Mouse (Mus musculus) liver, embryonic 15.5 days (tissue): ENCODE data around the gene C1ql4. TPM values are rescaled to one million over a fixed set of nuclear protein-coding genes. Genes with fewer than 3 reads are reported as not detected.

ENCODE experiments used
- ATAC-seq: fragments of 200-750 bp; cut with Nextera tagmentation; 2 replicates; pipeline ENCODE4 v1.8.0; 2017; ENCODE audit warnings: moderate number of reproducible peaks, mild to moderate bottlenecking, moderate library complexity; ENCODE audit not compliant: insufficient read depth
- H3K27ac ChIP-seq: fragments of 300-500 bp; sonication (generic); replicated peaks from 2 replicates; pipeline ENCODE4 v1.5.1; 2015; ENCODE audit warnings: mild to moderate bottlenecking, inconsistent platforms
- H3K27me3 ChIP-seq: fragments of 300-500 bp; sonication (generic); 2 replicates; pipeline ENCODE4 v1.6.1; 2015; ENCODE audit warnings: mild to moderate bottlenecking, inconsistent platforms
- H3K36me3 ChIP-seq: fragments of 300-500 bp; sonication (generic); replicated peaks from 2 replicates; pipeline ENCODE4 v1.6.1; 2015; ENCODE audit warnings: moderate library complexity, mild to moderate bottlenecking, inconsistent platforms
- H3K4me1 ChIP-seq: fragments of 300-500 bp; sonication (generic); replicated peaks from 2 replicates; pipeline ENCODE4 v1.6.1; 2015; ENCODE audit warnings: inconsistent platforms
- H3K4me2 ChIP-seq: fragments of 300-500 bp; sonication (generic); 2 replicates; pipeline ENCODE4 v1.6.1; 2015; ENCODE audit warnings: moderate library complexity, mild to moderate bottlenecking, inconsistent platforms
- H3K4me3 ChIP-seq: fragments of 300-500 bp; sonication (generic); replicated peaks from 2 replicates; pipeline ENCODE4 v1.5.1; 2015; ENCODE audit warnings: mild to moderate bottlenecking, inconsistent platforms
- H3K9ac ChIP-seq: fragments of 300-500 bp; sonication (generic); 2 replicates; pipeline ENCODE4 v1.6.1; 2015; ENCODE audit warnings: moderate library complexity, mild to moderate bottlenecking, inconsistent platforms
- H3K9me3 ChIP-seq: fragments of 300-500 bp; sonication (generic); replicated peaks from 2 replicates; pipeline ENCODE4 v1.6.1; 2016; ENCODE audit warnings: inconsistent platforms
- WGBS: fragments of 180-500 bp; shearing (Covaris S2); methylation state at CpG from one replicate; pipeline ENCODE4 v1.1.7; 2015; ENCODE audit warnings: mixed read lengths; ENCODE audit not compliant: insufficient replicate concordance; 5-methylcytosine and 5-hydroxymethylcytosine counted together
- polyA plus RNA-seq: library from polyadenylated mRNA; unstranded; fragments of >200 nt; fragmentation: Nextera tagmentation; extraction: Ambion mirVana; gene quantifications from 2 replicates; pipeline ENCODE4 v1.2.1, GENCODE M21; 2015

C1ql4 gene
- not detected in 2 replicates for polyA plus RNA-seq

- no peaks in the 10 kb centered on the region for H3K9me3 ChIP-seq
- no peak within 1 kb of the TSS for H3K27ac ChIP-seq
- peak within 1 kb of the TSS; percentile 52 for H3K4me2 ChIP-seq
- peak within 1 kb of the TSS; percentile 21 for H3K4me3 ChIP-seq
- H3K9ac ChIP-seq: no peak within 1 kb of the TSS
- H3K27me3 ChIP-seq: peaks cover 94% of the 10 kb centered on the region
- H3K36me3 ChIP-seq: peaks cover 11% of the 10 kb centered on the region
- H3K4me1 ChIP-seq: peaks cover 41% of the 10 kb centered on the region
- 12% methylated on average over 60 of the region's 60 CpGs for WGBS
- no peak for ATAC-seq
These were observed at the start of gene C1ql4 for GRCm38 (mm10) chr15:99087253-99088075. TSS of gene C1ql4 (minus strand) at chr15:99087817.

DNA sequence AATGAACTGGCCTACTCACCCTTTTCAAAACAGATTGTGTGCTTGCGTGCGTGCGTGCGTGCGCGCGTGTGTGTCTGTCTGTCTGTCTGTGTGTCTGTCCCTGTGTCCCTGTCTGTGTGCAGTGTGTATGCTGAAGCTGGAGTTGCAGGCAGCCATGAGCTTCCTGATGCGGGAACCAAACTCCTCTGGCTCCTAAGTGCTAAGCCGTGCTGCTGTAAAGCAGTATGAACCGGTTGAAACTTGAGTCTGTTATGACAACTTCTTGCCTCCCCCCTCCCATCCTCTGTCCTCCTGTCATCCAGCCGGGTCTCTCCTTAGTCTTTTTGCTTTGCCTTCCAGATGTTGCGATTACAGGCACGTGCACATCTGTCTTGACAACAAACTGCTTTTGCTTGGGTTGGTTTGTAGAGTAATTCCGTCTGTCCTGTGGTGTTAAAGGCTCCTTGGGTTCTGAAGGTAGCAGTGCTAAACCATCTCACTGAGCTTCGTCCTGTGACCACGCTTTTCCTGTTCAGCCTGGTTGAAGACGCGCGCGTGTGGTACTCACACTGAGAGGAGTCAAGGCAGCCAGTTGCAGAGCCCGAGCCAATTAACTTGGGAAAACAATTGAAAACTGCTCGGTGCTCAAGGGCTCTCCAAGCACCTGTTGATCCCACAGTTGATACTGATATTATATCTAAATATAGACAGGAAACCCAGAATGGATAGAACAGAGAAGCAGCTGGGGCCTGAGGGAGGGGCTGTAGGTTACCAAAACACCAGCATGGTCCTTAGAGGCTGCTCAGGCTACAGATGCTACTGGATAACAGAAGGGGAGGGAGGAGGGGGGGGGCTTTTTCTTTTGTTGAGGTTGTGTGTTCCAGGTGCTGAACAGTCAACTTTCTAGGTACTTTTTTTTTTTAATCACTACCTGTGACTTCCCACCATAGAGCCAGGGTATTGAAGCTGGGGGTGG, 42.6 kb upstream of the C1ql4 start:
- peaks cover 23% of the 10 kb centered on the region for H3K4me1 ChIP-seq
- no peak for ATAC-seq
- no peaks in the 10 kb centered on the region for H3K9me3 ChIP-seq
- H3K27me3 ChIP-seq: peaks cover 27% of the 10 kb centered on the region
- H3K27ac ChIP-seq: no peak overlapping the region
- no peaks in the 10 kb centered on the region for H3K36me3 ChIP-seq
- no peak overlapping the region for H3K9ac ChIP-seq
- H3K4me3 ChIP-seq: no peak overlapping the region
- H3K4me2 ChIP-seq: no peak overlapping the region
- 51% methylated on average over 22 of the region's 22 CpGs for WGBS

GRCm38 (mm10) chr15:99129441-99129840, 41.8 kb upstream of the C1ql4 start:
- no peak overlapping the region for H3K9ac ChIP-seq
- H3K4me1 ChIP-seq: peaks cover 23% of the 10 kb centered on the region
- no peaks in the 10 kb centered on the region for H3K36me3 ChIP-seq
- no peak overlapping the region for H3K27ac ChIP-seq
- no peak overlapping the region for H3K4me2 ChIP-seq
- WGBS: 78% methylated on average over 11 of the region's 11 CpGs
- no peak for ATAC-seq
- no peak overlapping the region for H3K4me3 ChIP-seq
- peaks cover 33% of the 10 kb centered on the region for H3K27me3 ChIP-seq
- H3K9me3 ChIP-seq: no peaks in the 10 kb centered on the region

- peaks cover 33% of the 10 kb centered on the region for H3K27me3 ChIP-seq
- peaks cover 23% of the 10 kb centered on the region for H3K4me1 ChIP-seq
- H3K9me3 ChIP-seq: no peaks in the 10 kb centered on the region
- 42% methylated on average over 6 of the region's 6 CpGs for WGBS
- no peak overlapping the region for H3K27ac ChIP-seq
- no peaks in the 10 kb centered on the region for H3K36me3 ChIP-seq
- peak overlapping the region; percentile 93 for H3K4me2 ChIP-seq
- peak overlapping the region; percentile 71; the same call in 1 of the 2 replicates for H3K4me3 ChIP-seq
- no peak overlapping the region for H3K9ac ChIP-seq
- no peak for ATAC-seq
These were observed 40.4 kb upstream of the C1ql4 start for GRCm38 (mm10) chr15:99127851-99128522.

DNA sequence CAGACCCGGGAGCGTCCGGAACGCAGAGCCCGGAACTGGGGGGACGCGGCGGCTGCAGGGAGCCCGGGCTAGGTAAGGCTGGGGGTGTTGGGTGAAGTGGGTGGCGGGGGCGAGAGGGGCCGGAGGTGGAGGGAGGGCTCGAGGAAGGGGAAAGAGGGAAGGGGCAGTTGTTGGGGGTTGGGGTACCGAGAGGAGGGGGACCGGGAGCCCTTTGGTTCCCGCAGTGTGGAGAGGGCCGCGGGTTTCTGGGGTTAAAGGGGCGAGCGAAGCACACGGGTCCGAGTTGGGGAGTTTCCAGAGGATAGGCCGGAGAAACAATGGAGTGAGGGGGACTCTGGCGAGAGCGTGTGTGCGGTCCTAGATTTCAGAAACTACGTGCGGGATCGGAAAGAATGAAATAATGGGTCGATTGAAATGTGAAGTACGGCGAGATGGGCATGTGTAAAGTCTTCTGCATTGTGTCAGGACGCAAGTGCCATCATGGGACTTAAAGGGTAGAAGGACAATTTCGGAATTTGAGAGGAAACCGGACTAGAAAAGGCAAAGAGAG, 39.3 kb upstream of the C1ql4 start:
- 0 out of 2 replicates have a peak, but pooled peaks have one; percentile 24 for ATAC-seq
- no peaks in the 10 kb centered on the region for H3K9me3 ChIP-seq
- peak overlapping the region; percentile 76 for H3K27ac ChIP-seq

DNA sequence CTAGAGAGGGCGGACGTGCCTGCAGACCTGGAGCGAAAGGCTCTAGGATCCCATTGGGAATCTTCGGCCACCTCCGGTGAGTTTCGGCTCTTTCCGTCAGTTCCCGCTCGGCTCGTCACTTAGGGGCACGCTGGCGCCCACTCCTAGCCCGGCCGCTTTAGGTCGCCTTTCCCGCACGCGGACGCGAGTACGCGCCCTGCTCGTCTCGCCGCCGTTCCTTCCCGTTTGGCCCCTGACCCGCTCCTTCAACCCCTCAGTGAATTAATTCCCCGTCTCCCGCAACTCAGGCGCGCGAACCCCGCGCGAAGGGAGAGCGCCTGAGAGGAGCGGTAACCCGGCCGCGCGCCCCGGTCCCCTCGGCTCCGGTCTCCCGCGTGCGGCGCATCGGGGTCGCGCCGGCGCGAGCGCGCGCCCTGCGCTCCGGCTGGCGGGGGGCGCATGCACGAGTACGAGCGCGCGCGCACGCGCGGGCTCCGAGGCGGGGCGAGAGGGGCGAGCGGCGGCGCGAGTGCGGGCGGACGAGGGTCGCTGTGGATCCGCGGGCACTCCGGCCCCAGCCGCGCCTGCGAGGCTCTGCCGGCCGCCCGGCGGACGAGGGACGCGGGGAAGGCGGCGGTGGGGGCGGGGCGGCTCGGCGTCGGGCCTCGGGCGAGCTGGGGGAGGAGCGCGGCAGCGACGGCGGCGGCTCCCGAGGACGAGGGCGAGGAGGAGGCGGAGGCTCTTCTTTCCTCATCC, 38.6 kb upstream of the C1ql4 start:
- peak; percentile 68 for ATAC-seq
- peak overlapping the region; percentile 66 for H3K9ac ChIP-seq
- under 1% methylated on average over 106 of the region's 115 CpGs for WGBS
- H3K27me3 ChIP-seq: peaks cover 33% of the 10 kb centered on the region
- peak overlapping the region; percentile 93 for H3K4me2 ChIP-seq
- H3K4me3 ChIP-seq: peak overlapping the region; percentile 71
- no peaks in the 10 kb centered on the region for H3K9me3 ChIP-seq
- no peaks in the 10 kb centered on the region for H3K36me3 ChIP-seq
- peaks cover 23% of the 10 kb centered on the region for H3K4me1 ChIP-seq
- H3K27ac ChIP-seq: peak overlapping the region; percentile 76

More for the DNA sequence above, 39.3 kb upstream of the C1ql4 start:
- Histone ChIP-seq H3K9ac (peak overlapping the region; percentile 66), H3K4me1 (peaks cover 23% of the 10 kb centered on the region), H3K4me2 (peak overlapping the region; percentile 93), H3K27me3 (peaks cover 33% of the 10 kb centered on the region), H3K4me3 (peak overlapping the region; percentile 71), H3K36me3 (no peaks in the 10 kb centered on the region)
- 2% methylated on average over 34 of the region's 35 CpGs for WGBS

GRCm38 (mm10) chr15:99125711-99126080, 38.1 kb upstream of the C1ql4 start, which contains the start of gene Spats2:
TSS of gene Spats2 (plus strand) at chr15:99125916.
- H3K4me2 ChIP-seq: peak within 1 kb of the TSS; percentile 93
- H3K36me3 ChIP-seq: no peaks in the 10 kb centered on the region
- H3K27ac ChIP-seq: peak within 1 kb of the TSS; percentile 76
- H3K9ac ChIP-seq: peak within 1 kb of the TSS; percentile 66
- no peaks in the 10 kb centered on the region for H3K9me3 ChIP-seq
- H3K4me1 ChIP-seq: peaks cover 26% of the 10 kb centered on the region
- peaks cover 35% of the 10 kb centered on the region for H3K27me3 ChIP-seq
- H3K4me3 ChIP-seq: peak within 1 kb of the TSS; percentile 71
- WGBS: 3% methylated on average over 12 of the region's 12 CpGs
- 0 out of 2 replicates have a peak, but pooled peaks have one; percentile 4 for ATAC-seq

- no peak for ATAC-seq
- Histone ChIP-seq H3K9me3 (no peaks in the 10 kb centered on the region), H3K27ac (no peak overlapping the region), H3K36me3 (no peaks in the 10 kb centered on the region), H3K4me1 (peaks cover 10% of the 10 kb centered on the region), H3K27me3 (peaks cover 32% of the 10 kb centered on the region), H3K4me2 (no peak overlapping the region), H3K4me3 (no peak overlapping the region), H3K9ac (no peak overlapping the region)
- 50% methylated on average over 2 of the region's 2 CpGs for WGBS
These were observed 35.0 kb upstream of the C1ql4 start for GRCm38 (mm10) chr15:99122642-99123041.

DNA sequence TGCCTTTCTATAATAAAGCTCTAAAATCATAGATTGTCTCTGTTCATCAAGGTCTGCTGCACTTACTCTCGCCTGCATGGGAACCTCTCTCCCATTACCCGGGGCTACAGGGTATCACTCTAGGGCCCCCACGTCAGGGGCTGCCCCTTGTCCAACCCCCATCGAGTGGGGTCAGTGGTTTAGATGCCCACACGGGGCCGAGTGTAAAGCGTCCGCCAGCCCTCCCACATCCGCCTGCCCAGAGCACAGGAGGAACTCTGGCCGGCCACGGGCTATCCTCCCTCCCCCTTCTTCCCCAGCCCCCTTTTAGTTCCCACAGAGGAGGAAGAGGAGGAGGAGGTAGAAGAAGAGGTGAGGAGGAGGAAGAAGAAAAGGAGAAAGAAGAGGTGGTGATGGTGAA, 33.2 kb upstream of the C1ql4 start:
- H3K9me3 ChIP-seq: no peaks in the 10 kb centered on the region
- WGBS: 8% methylated on average over 11 of the region's 11 CpGs
- no peak overlapping the region for H3K27ac ChIP-seq
- no peak overlapping the region for H3K9ac ChIP-seq
- no peak overlapping the region for H3K4me2 ChIP-seq
- H3K4me3 ChIP-seq: no peak overlapping the region
- peaks cover 3% of the 10 kb centered on the region; the same call in 1 of the 2 replicates for H3K4me1 ChIP-seq
- no peak for ATAC-seq
- H3K36me3 ChIP-seq: no peaks in the 10 kb centered on the region
- peaks cover 15% of the 10 kb centered on the region for H3K27me3 ChIP-seq

DNA sequence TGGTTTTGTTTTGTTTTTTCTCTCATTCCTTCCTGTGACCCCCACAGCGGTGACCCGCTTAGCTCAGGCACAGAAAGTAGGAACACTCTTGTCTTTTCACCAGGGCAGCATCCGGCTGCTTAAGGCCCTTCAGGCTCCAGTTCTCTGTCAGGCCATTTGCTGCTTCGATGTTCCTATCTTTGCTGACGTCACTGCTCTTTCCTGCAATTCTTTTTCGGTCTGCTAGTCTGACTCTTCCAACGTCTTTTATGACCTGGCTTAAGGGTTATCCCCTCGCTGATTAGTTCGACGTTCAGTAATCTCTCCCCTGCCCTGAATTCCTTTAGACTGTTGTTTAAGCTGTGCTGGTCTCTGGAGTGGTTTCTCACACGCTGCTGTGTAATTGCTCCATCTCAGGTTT, 28.9 kb upstream of the C1ql4 start:
- WGBS: 26% methylated on average over 11 of the region's 11 CpGs
- Histone ChIP-seq H3K4me1 (peaks cover 10% of the 10 kb centered on the region), H3K4me2 (no peak overlapping the region), H3K4me3 (no peak overlapping the region), H3K36me3 (no peaks in the 10 kb centered on the region), H3K9ac (no peak overlapping the region), H3K9me3 (no peaks in the 10 kb centered on the region), H3K27me3 (peaks cover 4% of the 10 kb centered on the region), H3K27ac (no peak overlapping the region)
- ATAC-seq: peak; percentile 44; the same call in 1 of the 2 replicates
